Mouse (Mus musculus): Measurements from ENCODE around the gene Slc13a4.

GRCm38 (mm10) chr6:35352867-35353266, 44.9 kb upstream of the Slc13a4 start:
- TF ChIP-seq CTCF (IDR thresholded peaks at IDR 0.05; ENCODE audit: borderline replicate concordance, control insufficient read depth, extremely low read depth, insufficient read depth, low read length, poor library complexity) (no peak), POLR2A (IDR thresholded peaks at IDR 0.05; ENCODE audit: control insufficient read depth, extremely low read depth, insufficient read depth, low read length, poor library complexity) (no peak)
